Mouse (Mus musculus) kidney, postnatal 10 days (tissue): ENCODE measurements around the gene Ttc33.
A peak's percentile ranks its signal among the peaks of the same experiment; 100 is the strongest.

ENCODE experiments used
- DNase-seq: peaks from one replicate; pipeline ENCODE4 v3.0.0; 2021; ENCODE audit warnings: mixed read lengths

Gene Ttc33

GRCm38 (mm10) chr15:5185366-5186292 lies at the start of gene Ttc33:
Gene Ttc33 (plus strand): TSS chr15:5185525.
- peak; percentile 89 for DNase-seq

DNA sequence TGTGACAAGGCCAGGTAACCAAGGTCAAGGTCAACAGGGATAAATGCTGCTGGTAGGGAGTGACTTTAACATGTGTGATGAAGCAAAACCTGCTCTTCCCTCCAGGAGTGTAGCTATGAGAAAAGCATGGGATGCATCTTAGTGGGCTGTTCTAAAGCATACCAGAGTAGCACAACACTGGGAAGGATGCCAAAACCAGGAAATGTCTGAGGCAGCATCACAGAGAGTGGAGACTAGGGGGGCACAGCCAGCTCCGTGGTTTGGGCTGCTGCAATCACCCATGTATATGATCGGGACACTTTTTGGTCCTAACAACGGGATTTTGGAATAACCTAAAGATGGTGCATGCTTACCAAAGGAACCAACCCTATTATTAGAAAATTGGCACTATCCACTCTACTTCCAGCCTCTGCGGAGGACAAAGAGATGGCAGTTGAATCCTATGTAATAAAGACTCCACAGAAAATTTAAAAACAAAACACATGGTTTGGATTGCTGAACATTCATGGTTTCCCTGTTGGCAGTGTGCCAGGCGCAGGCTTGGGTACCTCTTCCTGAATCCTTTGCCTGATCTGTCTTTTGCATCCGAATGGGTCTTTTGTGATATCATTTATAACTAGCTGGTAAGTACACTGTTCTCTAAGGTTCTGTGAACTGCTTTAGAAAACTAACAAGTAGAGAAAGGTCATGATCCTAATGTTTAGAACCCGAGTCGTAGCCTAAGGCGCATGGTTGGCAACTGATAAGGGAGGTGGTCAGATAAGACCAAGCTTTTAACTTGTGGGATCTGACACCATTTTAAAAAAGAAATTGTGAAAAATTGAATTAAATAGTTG lies 47.1 kb upstream of the Ttc33 start:
- DNase-seq: no peak

GRCm38 (mm10) chr15:5139366-5139765 lies 46.0 kb upstream of the Ttc33 start:
- no peak for DNase-seq

GRCm38 (mm10) chr15:5139863-5140262 lies 45.5 kb upstream of the Ttc33 start:
- no peak for DNase-seq

DNA sequence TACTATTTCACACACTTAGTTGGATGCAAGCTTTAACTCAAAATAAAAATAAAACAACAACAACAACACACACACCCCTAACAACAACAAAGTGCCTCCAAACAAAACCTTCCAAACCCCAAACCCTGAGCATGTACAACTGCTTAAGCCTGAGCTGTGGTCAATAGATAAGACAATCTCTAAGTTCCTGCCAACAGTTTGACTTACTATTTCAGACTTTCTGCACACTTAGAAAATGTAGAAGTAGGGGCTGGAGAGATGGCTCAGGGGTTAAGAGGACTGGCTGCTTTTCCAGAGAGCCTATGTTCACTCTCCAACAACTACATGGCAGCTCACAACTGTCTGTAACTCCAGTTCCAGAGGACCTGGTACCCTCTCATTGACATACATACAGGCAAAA lies 45.0 kb upstream of the Ttc33 start:
- no peak for DNase-seq

DNA sequence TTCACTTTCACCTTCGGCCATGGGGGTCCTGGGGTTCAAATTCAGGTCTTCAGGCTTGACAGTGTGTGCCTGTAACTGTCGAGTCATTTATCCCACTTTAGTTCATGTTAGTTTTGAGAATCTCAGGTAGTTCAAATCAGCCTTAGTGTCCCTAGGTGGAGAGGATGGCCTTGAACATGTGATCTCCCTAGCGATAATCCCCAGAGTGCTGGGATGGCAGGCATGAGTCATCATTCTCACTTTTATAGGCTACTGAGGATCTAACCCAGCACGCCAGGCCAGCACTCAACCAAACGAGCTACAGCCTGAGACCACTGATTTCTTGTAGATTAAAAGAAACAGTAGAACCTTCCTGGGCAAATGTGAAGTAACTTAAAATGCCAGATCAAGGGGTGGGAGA lies 43.3 kb upstream of the Ttc33 start:
- no peak for DNase-seq

DNA sequence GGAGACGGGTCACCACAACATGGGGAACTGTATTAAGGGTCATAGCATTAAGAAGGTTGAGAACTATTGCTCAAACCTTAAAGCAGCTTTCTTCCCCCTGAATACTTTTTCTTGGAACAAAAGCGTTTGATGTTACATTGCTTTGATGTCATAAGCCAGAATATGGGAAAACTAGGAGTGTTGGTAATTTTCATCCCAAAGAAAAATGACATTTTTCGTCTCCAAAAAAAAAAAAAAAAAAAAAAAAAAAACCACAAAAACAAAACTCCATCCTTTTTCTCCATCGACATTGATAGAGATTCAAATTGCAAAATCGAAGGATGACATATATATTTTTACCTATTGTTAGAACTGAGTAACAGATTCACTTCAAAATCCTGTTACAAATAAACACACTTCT lies 42.6 kb upstream of the Ttc33 start:
- DNase-seq: no peak

GRCm38 (mm10) chr15:5143361-5144020 lies 41.8 kb upstream of the Ttc33 start, which contains the start of gene Prkaa1:
Gene Prkaa1 (plus strand): TSS chr15:5143861.
- DNase-seq: peak; percentile 87

DNA sequence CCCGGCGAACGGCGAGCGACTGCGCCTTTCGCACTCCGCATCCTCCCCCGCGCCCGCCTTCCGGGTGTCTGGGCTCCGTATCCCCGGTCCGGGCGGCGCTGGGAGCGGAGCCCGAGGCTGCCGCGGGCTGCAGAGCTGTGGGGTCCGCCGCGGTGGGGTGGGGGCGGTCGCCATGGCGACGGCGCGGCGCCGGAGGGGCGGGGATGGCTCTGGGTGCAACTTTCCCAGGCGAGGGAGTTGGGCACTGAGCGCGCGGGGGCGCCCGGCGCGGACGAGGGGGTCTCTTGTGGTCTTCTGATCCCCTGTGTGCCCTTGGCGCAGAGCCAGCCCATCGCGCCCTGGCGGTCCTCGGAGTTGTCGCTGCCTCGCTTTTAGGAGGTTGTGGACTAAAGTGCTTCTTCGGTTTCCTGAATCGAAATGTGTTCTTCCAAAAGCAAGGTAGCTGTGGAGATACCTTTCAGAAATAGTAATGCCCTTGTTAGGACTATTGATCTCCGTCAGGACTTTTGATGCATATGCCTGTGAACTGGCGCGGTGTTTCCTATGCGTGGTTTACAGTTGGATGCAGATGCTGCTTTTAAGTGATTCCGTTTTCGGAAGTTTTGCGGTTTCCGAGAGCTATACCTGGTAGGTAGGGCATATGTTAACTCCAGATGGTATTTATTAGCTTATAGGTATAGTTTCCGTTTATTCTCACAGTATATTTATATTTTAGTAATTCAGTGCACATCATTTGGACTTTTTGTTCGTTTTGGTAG lies 41.1 kb upstream of the Ttc33 start:
- peak; percentile 85 for DNase-seq

DNA sequence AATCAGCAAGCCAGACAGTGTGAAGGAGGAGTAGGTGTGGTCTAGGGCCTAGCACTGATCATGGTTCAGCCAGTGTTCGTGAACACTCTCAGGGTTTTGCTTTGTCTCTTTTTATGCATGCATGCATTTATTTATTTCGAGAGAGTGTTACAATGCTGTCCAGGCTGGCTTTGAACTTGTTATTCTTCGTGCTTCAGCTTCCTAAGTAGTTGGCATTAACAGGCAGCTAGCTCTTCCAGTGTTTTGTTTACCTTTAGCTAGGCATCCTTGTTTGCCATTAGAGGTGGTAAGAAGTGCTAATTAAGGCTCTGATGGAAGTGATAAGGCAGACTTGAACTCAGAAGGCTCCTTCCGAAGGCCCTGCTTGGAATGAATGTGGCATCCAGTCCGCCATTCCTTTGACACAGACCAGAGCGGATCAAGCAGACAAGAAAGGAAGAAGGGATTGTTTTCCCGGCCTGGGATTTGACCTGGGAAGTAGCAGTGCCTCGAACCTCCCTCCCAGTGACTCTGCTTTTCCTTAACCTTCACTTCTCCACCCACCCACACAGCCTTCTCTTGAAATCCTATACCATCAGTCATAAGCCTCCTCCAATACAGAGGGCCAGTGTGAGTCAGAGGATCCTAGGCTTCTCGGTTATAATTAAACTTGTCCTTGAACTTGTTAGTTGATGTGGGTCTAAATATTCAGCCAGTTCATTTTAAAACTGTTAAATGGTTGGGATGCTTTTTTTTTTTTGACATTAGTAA lies 40.0 kb upstream of the Ttc33 start:
- DNase-seq: no peak

- DNase-seq: no peak
Measured at GRCm38 (mm10) chr15:5149187-5149586, 36.1 kb upstream of the Ttc33 start.

GRCm38 (mm10) chr15:5152171-5152570 lies 33.2 kb upstream of the Ttc33 start:
- no peak for DNase-seq

DNA sequence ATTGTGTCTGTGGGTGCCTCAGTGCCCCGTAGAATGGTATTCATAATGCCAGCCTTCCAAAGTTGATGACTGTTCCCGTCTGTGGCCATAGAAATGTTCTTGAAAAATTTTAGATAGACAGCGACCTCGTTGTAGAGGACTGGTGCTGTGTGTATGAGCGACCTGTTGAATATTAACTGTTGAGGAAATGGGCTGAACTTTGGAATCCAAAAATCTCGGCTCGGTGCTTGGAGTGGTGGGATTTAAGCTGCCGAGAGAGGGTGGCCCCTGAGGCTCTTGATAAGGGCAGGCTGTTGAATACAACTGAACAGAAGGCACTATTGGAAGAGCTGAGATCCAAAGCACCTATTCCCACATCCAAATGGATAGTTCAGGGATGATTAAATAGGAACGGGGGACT lies 30.7 kb upstream of the Ttc33 start:
- no peak for DNase-seq

GRCm38 (mm10) chr15:5155093-5155492 lies 30.2 kb upstream of the Ttc33 start:
- no peak for DNase-seq

GRCm38 (mm10) chr15:5156355-5156754 lies 29.0 kb upstream of the Ttc33 start:
- DNase-seq: no peak

DNA sequence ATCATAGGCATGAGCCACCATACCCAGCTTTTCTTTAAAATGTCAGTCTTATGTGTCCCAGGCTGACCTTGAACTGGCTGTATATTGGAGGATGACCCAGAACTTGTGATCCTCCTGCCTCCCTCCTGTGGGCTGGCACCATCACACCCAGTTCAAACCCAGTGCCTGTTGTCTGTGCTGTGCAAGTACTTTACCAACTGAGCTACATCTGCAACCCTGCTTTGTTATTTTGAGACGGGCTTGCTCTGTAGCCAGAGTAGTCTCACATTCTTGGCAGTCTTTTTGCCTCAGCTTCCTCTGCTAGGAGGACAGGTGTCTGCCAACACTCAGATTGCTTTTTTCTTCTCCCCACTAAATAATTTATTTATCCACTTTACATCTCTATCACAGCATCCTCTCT lies 27.9 kb upstream of the Ttc33 start:
- DNase-seq: no peak

DNA sequence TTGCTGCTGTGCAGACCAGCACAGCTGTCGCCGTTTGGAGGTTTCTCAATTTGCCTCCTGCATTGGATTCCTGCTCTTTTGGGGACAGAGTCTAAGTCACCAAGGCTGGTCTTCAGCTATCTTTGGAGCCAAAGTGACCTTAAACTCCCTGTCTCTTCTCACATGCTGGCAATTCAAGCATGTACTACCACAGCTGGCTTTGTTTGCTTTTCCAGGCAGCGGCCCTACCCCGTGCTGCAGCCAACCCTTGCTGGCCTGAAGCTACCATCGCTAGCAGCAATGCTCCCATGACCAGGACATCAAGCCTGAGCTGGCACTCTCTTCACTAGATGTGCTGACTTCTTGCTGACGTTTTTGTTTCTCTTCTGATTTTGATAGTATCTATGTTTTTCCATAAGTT lies 26.5 kb upstream of the Ttc33 start:
- no peak for DNase-seq

GRCm38 (mm10) chr15:5165121-5165773 lies 20.1 kb upstream of the Ttc33 start:
- DNase-seq: no peak

DNA sequence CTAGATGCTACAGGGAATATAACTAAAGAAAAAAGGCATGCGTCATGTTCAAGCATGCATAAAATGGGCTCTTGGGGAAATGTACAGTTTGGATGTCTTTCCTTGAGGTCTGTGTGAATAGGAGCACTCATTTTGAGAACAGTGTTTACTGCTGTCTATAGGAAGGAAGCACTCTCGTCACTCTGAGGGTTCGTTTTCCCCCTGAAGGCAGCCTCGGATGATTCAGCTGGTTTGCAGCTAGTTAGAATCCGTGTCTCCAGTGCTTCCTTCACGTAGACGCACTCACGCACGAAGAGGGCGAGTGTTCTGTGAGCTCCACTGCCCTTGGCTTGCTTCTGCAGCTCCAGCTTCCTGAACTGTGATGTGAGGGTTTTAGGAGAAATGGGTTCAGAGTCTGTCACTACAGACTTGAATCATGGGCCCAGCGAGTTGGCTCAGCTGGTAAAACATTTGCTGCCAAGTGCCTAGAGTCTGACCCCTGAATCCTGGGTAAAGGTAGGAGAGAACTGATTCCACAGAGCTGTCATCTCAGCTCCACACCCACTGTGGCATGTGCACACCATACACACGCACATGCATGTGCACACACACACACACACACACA lies 12.0 kb upstream of the Ttc33 start:
- DNase-seq: no peak

DNA sequence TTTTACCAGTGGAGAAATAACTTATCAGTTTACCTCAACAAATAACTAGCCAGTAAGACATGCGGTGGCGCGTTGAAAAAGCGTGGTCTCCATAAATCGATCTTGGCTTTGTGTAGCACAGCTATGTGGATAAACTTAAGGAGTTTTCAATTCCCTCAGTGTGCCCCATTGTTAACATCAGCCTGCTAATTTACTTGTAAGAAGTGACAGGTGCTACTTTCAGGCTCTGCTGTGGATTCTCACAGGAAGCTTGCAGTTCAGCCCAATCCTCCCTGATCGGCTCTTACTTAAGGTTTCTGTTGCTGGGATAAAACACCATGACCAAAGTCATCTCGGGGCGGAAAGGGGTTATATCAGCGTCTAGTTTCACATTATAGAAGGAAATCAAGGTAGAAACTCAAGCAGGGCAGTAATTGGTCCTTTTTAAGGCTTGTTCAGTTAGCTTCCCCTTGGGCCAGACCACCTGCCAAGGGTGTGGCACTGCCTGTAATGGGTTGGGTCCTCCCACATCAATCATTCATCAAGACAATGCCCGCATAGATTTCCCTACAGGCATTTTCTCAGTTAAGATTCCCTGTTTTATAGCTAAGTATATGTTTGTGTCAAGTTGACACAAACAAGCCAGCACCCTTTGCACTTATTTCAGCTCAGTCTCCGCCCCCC lies 526 bp upstream of the Ttc33 start:
- no peak for DNase-seq
